Mouse (Mus musculus) spleen, adult 2 months (tissue): ENCODE results near the gene Mei1.

Source experiments
- CTCF ChIP-seq: fragments of 200-500 bp; IDR thresholded peaks from 2 replicates; pipeline ENCODE4 v1.5.1; 2011; ENCODE audit warnings: mild to moderate bottlenecking, inconsistent platforms; ENCODE audit not compliant: insufficient read depth, insufficient read length, insufficient replicate concordance; ENCODE audit errors: extremely low read depth
- POLR2A ChIP-seq: fragments of 200-500 bp; IDR thresholded peaks from 2 replicates; pipeline ENCODE4 v1.6.1; 2011; ENCODE audit warnings: low read depth, low read length, inconsistent platforms

DNA sequence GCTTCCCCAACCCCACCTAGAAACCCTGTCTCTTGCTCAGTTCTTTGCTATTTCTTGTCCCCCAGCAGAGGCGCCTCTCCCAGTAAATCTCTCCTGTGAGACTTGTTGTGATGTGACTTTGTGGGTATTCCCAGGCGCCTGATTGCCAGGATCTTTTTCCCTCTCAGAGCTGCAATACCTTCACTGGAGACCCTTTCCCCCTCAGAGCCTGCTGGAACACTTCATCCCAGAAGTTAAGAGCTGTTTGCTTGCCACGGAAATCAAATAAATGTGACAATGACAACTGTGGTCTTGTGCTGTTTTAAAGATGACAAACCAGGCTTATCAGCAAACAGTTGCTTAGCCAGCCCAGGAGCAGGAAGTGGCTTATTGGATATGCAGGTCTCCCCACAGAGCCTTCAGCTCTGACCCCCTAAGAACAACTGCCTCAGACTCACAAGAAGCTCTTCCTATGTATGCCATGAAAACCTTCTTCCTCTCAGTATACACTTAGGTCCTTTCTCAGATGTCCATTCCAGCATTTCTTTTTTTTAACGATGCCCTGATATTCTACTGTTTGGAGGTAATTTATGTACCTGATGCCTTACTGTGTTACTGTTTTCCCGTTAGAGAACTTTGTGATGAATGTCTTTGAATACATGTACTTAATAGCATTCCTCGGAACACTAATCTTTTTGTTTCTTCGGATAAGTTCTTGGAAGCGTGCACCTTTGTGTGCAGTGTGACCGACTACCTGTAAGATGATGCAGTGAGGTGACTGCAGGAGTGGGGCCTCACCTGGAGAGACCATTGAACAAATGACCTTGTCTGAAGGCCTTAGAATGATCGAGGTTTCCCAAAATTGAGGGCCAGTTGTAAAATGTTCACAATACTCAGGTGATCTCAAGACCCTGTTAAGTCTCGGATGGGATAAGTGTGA lies 76.3 kb downstream of the Mei1 start:
- TF ChIP-seq CTCF (no peak), POLR2A (no peak)
